Mouse (Mus musculus) erythroblast, embryonic 14.5 days (primary cell): ENCODE results near the gene Suv39h1.

Experiments
- GATA1 ChIP-seq: IDR thresholded peaks from 2 replicates; pipeline ENCODE4 v1.6.1; 2012; ENCODE audit warnings: low read length, inconsistent platforms, mixed read lengths
- TAL1 ChIP-seq: IDR thresholded peaks from 3 replicates; pipeline ENCODE4 v1.6.1; 2012; ENCODE audit warnings: low read length, inconsistent platforms, mixed read lengths

GRCm38 (mm10) chrX:8090346-8090953 lies 15.9 kb upstream of the Suv39h1 start, which contains the start of gene Was:
- TF ChIP-seq TAL1: no peak
- no peak for TF ChIP-seq GATA1
